Mouse (Mus musculus) liver, adult 2 months (tissue): ENCODE results near the gene Chia1. TPM values are rescaled to one million over a fixed set of nuclear protein-coding genes. Genes with fewer than 3 reads are reported as not detected.

Source experiments
- DNase-seq: peaks from one replicate; pipeline ENCODE4 v3.0.0-alpha.2; 2011; ENCODE audit warnings: low read depth, low spot score; ENCODE audit errors: extremely low read depth
- H3K27ac ChIP-seq: fragments of 200-500 bp; replicated peaks from 2 replicates; pipeline ENCODE4 v1.5.1; 2012; ENCODE audit warnings: low read depth, mild to moderate bottlenecking, control low read depth, inconsistent platforms, low read length; ENCODE audit not compliant: insufficient read depth
- H3K27me3 ChIP-seq: fragments of 200-500 bp; 2 replicates; pipeline ENCODE4 v1.6.1; 2012; ENCODE audit warnings: mild to moderate bottlenecking, moderate library complexity, low read length, inconsistent platforms; ENCODE audit not compliant: control insufficient read depth, insufficient read depth
- H3K36me3 ChIP-seq: fragments of 200-500 bp; 2 replicates; pipeline ENCODE4 v1.6.1; 2012; ENCODE audit warnings: low read length, inconsistent platforms; ENCODE audit not compliant: control insufficient read depth, insufficient read depth
- H3K4me1 ChIP-seq: fragments of 200-500 bp; 2 replicates; pipeline ENCODE4 v1.6.1; 2011; ENCODE audit warnings: low read length; ENCODE audit not compliant: control insufficient read depth, insufficient read depth
- H3K4me3 ChIP-seq: fragments of 200-500 bp; 2 replicates; pipeline ENCODE4 v1.5.1; 2011; ENCODE audit warnings: low read depth, mild to moderate bottlenecking, control low read depth, low read length, moderate library complexity; ENCODE audit not compliant: insufficient read depth
- H3K79me2 ChIP-seq: fragments of 200-500 bp; 2 replicates; pipeline ENCODE4 v1.6.1; 2012; ENCODE audit warnings: inconsistent platforms, mild to moderate bottlenecking, low read length, moderate library complexity; ENCODE audit not compliant: control insufficient read depth, insufficient read depth
- H3K9ac ChIP-seq: fragments of 200-500 bp; 2 replicates; pipeline ENCODE4 v1.6.1; 2012; ENCODE audit warnings: low read depth, mild to moderate bottlenecking, control low read depth, inconsistent platforms, low read length
- CTCF ChIP-seq: fragments of 200-500 bp; IDR thresholded peaks from 2 replicates; pipeline ENCODE4 v1.5.1; 2011; ENCODE audit warnings: low read depth, low read length, control low read depth
- POLR2A ChIP-seq: fragments of 200-500 bp; IDR thresholded peaks from 2 replicates; pipeline ENCODE4 v1.6.1; 2011; ENCODE audit warnings: low read length, control low read depth; ENCODE audit not compliant: insufficient read depth; ENCODE audit errors: extremely low read depth
- WGBS: fragments of 180-500 bp; shearing (Covaris S2); methylation state at CpG from one replicate; pipeline ENCODE4 v1.1.7; 2018; 5-methylcytosine and 5-hydroxymethylcytosine counted together
- polyA plus RNA-seq: library from polyadenylated mRNA; depleted of rRNA; stranded (reverse); fragments of >200 nt; gene quantifications from 2 replicates; pipeline ENCODE4 v1.2.3, GENCODE M21; 2012; rRNA removed
- total RNA-seq: library from RNA; depleted of rRNA; stranded (reverse); fragments of >200 nt; gene quantifications from 2 replicates; pipeline ENCODE4 v1.2.3, GENCODE M21; 2014; rRNA removed

Chia1 gene
- total and polyA plus RNA-seq, 2 experiments = not detected

GRCm38 (mm10) chr3:106177509-106178189, 64.6 kb downstream of the Chia1 start:
- Histone ChIP-seq H3K27me3 (no peaks in the 10 kb centered on the region), H3K9ac (no peak overlapping the region), H3K4me1 (no peaks in the 10 kb centered on the region), H3K36me3 (no peaks in the 10 kb centered on the region), H3K27ac (no peak overlapping the region), H3K4me3 (no peak overlapping the region), H3K79me2 (no peaks in the 10 kb centered on the region)
- WGBS = 82% methylated on average over 13 of the region's 13 CpGs
- TF ChIP-seq POLR2A (no peak), CTCF (no peak)
- DNase-seq = no peak

Other genes with a start within 250 kb of the Chia1 start
- 0.09 TPM in 1 of 2 replicates, not detected in the other for gene Adora3, start 242.4 kb upstream of the Chia1 start, total RNA-seq
- gene Adora3, start 242.4 kb upstream of the Chia1 start, polyA plus RNA-seq = 0.06 TPM in 1 of 2 replicates, not detected in the other
- 0.27 TPM in 1 of 2 replicates, not detected in the other for gene Tmigd3, start 242.3 kb upstream of the Chia1 start, total RNA-seq
- 0.12 TPM in 1 of 2 replicates, not detected in the other for gene Tmigd3, start 242.3 kb upstream of the Chia1 start, polyA plus RNA-seq
- 0.40 and 0.55 TPM in 2 replicates for gene I830077J02Rik, start 180.6 kb upstream of the Chia1 start, total RNA-seq
- 0.39 and 0.54 TPM in 2 replicates for gene I830077J02Rik, start 180.6 kb upstream of the Chia1 start, polyA plus RNA-seq
- 7.7 and 10.6 TPM in 2 replicates for gene Wdr77, start 153.9 kb upstream of the Chia1 start, total RNA-seq
- 24.1 and 30.1 TPM in 2 replicates for gene Wdr77, start 153.9 kb upstream of the Chia1 start, polyA plus RNA-seq
- gene Atp5f1, start 153.1 kb upstream of the Chia1 start, total RNA-seq = 445 and 641 TPM in 2 replicates
- gene Atp5f1, start 153.1 kb upstream of the Chia1 start, polyA plus RNA-seq = 237 and 247 TPM in 2 replicates
- 0.37 and 0.67 TPM in 2 replicates for gene Ovgp1, start 139.5 kb upstream of the Chia1 start, total RNA-seq
- 0.21 and 0.34 TPM in 2 replicates for gene Ovgp1, start 139.5 kb upstream of the Chia1 start, polyA plus RNA-seq
- gene Pifo, start 98.6 kb upstream of the Chia1 start, total RNA-seq = not detected in 2 replicates
- not detected in 2 replicates for gene Pifo, start 98.6 kb upstream of the Chia1 start, polyA plus RNA-seq
- gene Chil5, start 80.4 kb upstream of the Chia1 start, total RNA-seq = not detected in 2 replicates
- gene Chil5, start 80.4 kb upstream of the Chia1 start, polyA plus RNA-seq = not detected in 2 replicates
- gene Chil3, start 54.3 kb downstream of the Chia1 start, total RNA-seq = 0.18 and 0.20 TPM in 2 replicates
- gene Chil3, start 54.3 kb downstream of the Chia1 start, polyA plus RNA-seq = 0.05 and 0.09 TPM in 2 replicates
- 0.13 TPM in 1 of 2 replicates, not detected in the other for gene Chil4, start 106.3 kb downstream of the Chia1 start, total RNA-seq
- not detected in 2 replicates for gene Chil4, start 106.3 kb downstream of the Chia1 start, polyA plus RNA-seq